Mouse (Mus musculus): ENCODE measurements around the gene Agtr1b.

Agtr1b gene

GRCm38 (mm10) chr3:20366558-20367522 is at the start of gene Agtr1b:
Gene Agtr1b, minus strand, starts transcription at chr3:20367177.
- no peak for DNase-seq (ENCODE audit: low spot score in 2 of 2)

DNA sequence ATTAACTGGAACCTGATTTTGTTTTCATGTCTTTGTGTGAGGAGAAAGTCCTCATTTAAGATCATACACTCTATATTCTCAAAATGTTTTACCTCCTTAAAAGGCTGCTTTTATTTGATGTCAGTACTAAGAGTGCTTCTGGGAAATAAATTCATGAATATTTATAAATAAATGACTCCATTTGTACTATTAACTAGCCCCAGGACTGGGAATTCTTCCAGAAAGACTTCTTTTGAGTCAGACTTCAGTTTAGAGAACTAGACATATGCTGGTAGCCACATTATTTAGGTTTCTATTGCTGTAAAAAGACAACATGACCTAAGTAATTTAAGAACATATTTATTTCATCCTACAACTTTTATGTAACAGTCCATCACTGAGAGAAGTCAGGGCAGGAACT is 13.4 kb downstream of the Agtr1b start:
- DNase-seq (ENCODE audit: low spot score in 2 of 2) = no peak

DNA sequence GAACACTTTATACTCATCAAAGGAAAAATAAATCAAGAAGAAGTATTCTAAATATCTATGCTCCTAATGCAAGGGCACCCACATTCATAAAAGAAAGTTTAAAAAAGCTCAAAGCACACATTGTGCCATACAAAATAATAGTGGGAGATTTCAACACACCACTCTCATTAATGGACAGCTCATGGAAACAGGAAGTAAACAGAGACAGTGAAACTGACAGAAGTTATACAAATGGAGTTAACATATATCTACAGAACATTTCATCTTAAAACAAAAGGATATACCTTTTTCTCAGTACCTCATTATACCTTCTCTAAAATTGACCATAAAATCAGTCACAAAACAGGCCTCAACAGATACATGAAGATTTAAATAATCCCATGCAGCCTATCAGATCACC is 18.8 kb downstream of the Agtr1b start:
- DNase-seq (ENCODE audit: low spot score in 2 of 2) = no peak

GRCm38 (mm10) chr3:20340402-20340801 is 26.6 kb downstream of the Agtr1b start:
- DNase-seq (ENCODE audit: low spot score in 2 of 2) = no peak

DNA sequence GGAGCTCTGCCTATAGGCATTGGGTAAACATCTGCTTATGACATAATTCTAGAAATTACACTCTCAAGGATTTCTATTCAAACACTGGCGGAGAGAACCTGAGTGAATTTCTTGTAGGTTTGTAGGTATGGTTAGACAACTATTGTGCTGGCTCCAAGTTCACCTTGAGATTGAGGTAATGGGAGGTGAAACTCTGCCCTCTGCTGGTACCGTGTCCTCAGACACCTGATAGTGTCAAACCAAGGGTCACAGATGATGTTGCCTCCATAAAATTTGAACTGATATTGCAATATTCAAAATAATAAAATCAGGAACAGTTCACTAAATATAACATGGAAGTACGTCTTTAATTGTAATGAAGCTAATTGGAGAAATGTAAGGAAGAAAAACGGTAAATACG is 32.3 kb downstream of the Agtr1b start:
- no peak for DNase-seq (ENCODE audit: low spot score in 2 of 2)

- no peak for DNase-seq (ENCODE audit: low spot score in 2 of 2)
Observed at GRCm38 (mm10) chr3:20317233-20317632, 49.7 kb downstream of the Agtr1b start.

GRCm38 (mm10) chr3:20309142-20309541 is 57.8 kb downstream of the Agtr1b start:
- DNase-seq (ENCODE audit: low spot score in 2 of 2) = no peak

GRCm38 (mm10) chr3:20307256-20307655 is 59.7 kb downstream of the Agtr1b start:
- DNase-seq (ENCODE audit: low spot score in 2 of 2) = no peak

- no peak for DNase-seq (ENCODE audit: low spot score in 2 of 2)
Observed at GRCm38 (mm10) chr3:20304758-20305352, 62.1 kb downstream of the Agtr1b start.

DNA sequence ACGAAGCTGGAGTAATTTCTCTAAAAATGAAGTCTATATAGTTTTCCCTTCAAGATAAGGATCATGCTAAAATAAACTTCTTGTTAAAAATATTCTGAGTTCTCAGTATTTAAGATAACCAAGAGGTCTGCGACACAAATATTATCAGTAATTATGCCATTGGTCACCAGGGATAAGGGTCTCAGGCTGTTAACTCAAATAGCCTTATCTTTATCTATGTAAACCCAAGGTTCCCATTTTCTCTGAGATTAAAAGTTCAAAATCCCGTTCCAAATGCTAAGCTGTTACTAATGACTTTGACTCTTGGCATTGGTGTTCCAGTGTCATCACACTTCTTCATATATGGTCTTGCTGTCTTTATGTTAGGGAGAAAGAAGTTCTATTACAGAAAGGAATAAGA is 71.4 kb downstream of the Agtr1b start:
- no peak for DNase-seq (ENCODE audit: low spot score in 2 of 2)

- no peak for DNase-seq (ENCODE audit: low spot score in 2 of 2)
Observed at GRCm38 (mm10) chr3:20294542-20295348, 72.2 kb downstream of the Agtr1b start.

DNA sequence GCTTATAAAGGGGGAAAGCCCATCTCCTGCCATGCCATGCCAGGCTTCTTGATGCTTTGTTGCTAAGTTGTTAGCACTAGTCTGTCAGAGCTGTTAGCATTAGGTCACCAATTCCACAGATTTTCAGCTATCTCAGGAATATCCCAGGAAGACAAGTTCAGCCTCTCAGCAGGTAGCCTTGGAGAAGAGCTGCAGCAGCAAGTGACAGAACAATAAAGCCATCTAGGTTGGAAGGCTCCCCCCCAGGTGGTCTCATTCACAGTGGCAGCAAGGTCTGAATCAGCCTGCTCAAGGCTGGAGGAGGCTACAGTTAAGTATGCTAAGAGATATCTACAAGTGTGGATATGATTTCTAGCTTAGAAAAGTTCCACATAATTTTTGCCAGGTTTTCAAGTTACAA is 75.6 kb downstream of the Agtr1b start:
- DNase-seq (ENCODE audit: low spot score in 2 of 2) = no peak

DNA sequence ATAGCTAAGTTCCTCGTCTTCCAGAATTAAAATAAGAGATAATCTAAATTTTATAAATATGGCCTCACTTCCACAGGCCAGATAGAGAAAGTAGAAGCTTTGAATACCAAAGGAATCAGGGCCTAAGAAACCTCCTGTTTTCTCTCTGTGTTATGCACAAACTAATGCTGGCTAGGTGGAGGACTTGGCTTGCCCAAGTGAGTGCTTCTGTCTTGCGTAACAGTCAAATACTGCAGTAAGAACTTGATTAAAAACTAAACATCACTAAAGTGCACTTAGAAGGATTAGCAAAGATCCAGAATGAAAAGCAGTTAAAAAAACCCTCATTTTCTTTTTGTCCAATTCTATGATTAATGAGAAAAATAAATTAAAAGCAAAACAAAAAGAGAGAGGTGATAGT is 78.2 kb downstream of the Agtr1b start:
- no peak for DNase-seq (ENCODE audit: low spot score in 2 of 2)

DNA sequence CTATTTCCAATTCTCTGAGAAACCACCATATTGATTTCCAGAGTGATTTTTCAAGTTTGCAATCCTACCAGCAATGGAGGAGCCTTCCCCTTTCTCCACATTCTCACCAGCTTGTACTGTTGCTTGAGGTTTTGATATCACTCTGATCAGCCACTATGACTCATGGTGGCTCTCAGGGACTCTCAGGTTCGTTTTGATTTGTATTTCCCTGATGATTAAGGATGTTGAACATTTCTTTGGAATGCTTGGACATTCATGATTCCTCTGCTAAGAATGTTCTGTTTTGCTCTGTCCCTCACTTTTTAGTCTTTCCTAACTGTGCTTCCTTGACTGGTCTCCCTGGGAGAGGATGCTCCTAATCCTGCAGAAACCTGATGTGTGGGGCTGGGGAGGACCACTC is 85.2 kb downstream of the Agtr1b start:
- no peak for DNase-seq (ENCODE audit: low spot score in 2 of 2)

GRCm38 (mm10) chr3:20275633-20276032 is 91.3 kb downstream of the Agtr1b start, which contains the start of gene Cpb1:
Gene Cpb1, minus strand, starts transcription at chr3:20275733.
- DNase-seq (ENCODE audit: low spot score in 2 of 2) = no peak

Data from spleen, postnatal 14 days (tissue).